Mouse (Mus musculus) mouse embryonic stem cell (cell line): ENCODE results near the gene Pigo.

ENCODE experiments used
- in situ Hi-C, 2 experiments: fragments of 300-500 bp; cut with MboI; formaldehyde crosslinking; loops; 1 replicate in 1 of 2; 3 replicates in 1 of 2; pipeline ENCODE4 v1.14.3; 2019 to 2020; ENCODE audit warnings: low sequenced_read_pairs in 2 of 2, low pct_unique_long_range_greater_than_20kb in 1 of 2, mixed read lengths in 1 of 2; ENCODE audit not compliant: unreplicated experiment in 1 of 2

The Pigo gene

GRCm38 (mm10) chr4:43025084-43025960 is at the start of gene Pigo:
Pigo (minus strand) TSS chr4:43025819.
- in situ Hi-C loops: no loop called here

GRCm38 (mm10) chr4:43074923-43075322 is 49.3 kb upstream of the Pigo start:
- in situ Hi-C loops: no loop called here

GRCm38 (mm10) chr4:43065471-43065870 is 39.9 kb upstream of the Pigo start:
- in situ Hi-C loops: no loop called here

- in situ Hi-C loops: no loop called here
These were observed 34.7 kb upstream of the Pigo start for GRCm38 (mm10) chr4:43060286-43060685.

- in situ Hi-C loops: no loop called here
These were observed 34.1 kb upstream of the Pigo start for GRCm38 (mm10) chr4:43059697-43060096.

- in situ Hi-C loops: no loop called here
These were observed 33.4 kb upstream of the Pigo start, which contains the start of gene Unc13b for GRCm38 (mm10) chr4:43058753-43059654. Unc13b (plus strand) TSS chr4:43058953.

- in situ Hi-C loops: no loop called here
These were observed 32.8 kb upstream of the Pigo start for GRCm38 (mm10) chr4:43058392-43058752.

- in situ Hi-C loops: no loop called here
These were observed 32.0 kb upstream of the Pigo start for GRCm38 (mm10) chr4:43057654-43058053.

- in situ Hi-C loops: no loop called here
These were observed 27.0 kb upstream of the Pigo start for GRCm38 (mm10) chr4:43052627-43053026.

GRCm38 (mm10) chr4:43047231-43047630 is 21.6 kb upstream of the Pigo start:
- in situ Hi-C loops: no loop called here

GRCm38 (mm10) chr4:43046607-43047006 is 21.0 kb upstream of the Pigo start:
- in situ Hi-C loops: no loop called here

- in situ Hi-C loops: no loop called here
These were observed 20.2 kb upstream of the Pigo start, which contains the start of gene Fam214b for GRCm38 (mm10) chr4:43045659-43046302. Fam214b (minus strand) TSS chr4:43046220.

GRCm38 (mm10) chr4:43045285-43045658 is 19.7 kb upstream of the Pigo start:
- in situ Hi-C loops: no loop called here

- in situ Hi-C loops: no loop called here
These were observed 19.1 kb upstream of the Pigo start for GRCm38 (mm10) chr4:43044673-43045072.

GRCm38 (mm10) chr4:43043644-43044357 is 18.2 kb upstream of the Pigo start:
- in situ Hi-C loops: no loop called here

GRCm38 (mm10) chr4:43040881-43041547 is 15.4 kb upstream of the Pigo start:
- in situ Hi-C loops: no loop called here

GRCm38 (mm10) chr4:43040114-43040572 is 14.5 kb upstream of the Pigo start:
- in situ Hi-C loops: no loop called here

GRCm38 (mm10) chr4:43039609-43040008 is 14.0 kb upstream of the Pigo start:
- in situ Hi-C loops: no loop called here
